Mouse (Mus musculus) urinary bladder, postnatal 4 days (tissue): ENCODE results near the gene Cd320.
"Not testable (repeated sequence)": the region's sequence is repeated elsewhere in the genome, so short reads cannot be mapped to it uniquely, and the experiment has no call there.

Experiments
- DNase-seq, 2 experiments: peaks; one replicate each; pipeline ENCODE4 v3.0.0; 2021 to 2022; ENCODE audit warnings: low spot score in 2 of 2

The Cd320 gene

DNA sequence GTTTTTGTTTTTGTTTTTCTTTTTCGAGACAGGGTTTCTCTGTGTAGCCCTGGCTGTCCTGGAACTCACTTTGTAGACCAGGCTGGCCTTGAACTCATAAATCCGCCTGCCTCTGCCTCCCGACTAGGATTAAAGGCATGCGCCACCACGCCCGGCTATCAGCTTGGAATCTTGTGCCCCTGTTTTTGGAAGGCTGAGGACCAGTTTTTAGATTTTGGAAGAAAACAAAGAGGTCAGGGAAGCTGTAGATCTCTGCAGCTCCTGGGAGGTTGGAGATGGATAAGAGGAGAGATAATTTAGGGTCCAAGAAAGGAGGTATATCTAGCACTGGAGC, 17.9 kb upstream of the Cd320 start:
- not testable (repeated sequence) for DNase-seq

DNA sequence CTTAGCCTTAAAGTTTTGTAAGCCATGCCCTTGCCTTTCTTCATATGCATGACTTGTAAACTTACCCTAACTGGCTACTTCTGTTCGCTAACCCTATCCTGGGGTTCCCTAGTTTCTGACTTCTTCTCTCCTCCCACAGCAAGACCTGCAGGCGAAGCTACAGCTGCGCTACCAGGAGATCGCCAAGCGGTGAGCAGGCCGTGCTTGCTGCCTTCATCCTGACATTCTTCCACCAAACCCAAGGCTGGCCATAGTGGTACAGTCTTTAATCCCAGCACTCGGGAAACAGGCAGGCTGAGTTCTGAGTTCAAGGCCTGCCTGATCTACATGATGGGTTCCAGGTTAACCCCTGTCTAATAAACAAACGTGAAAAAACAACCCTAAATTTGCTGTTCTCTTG, 17.4 kb upstream of the Cd320 start:
- no peak for DNase-seq

- peak; percentile 51 to 74 for DNase-seq
These were observed 16.0 kb upstream of the Cd320 start for GRCm38 (mm10) chr17:33826850-33827249.

- DNase-seq, result no peak
These were observed 14.0 kb upstream of the Cd320 start for GRCm38 (mm10) chr17:33828892-33829291.

DNA sequence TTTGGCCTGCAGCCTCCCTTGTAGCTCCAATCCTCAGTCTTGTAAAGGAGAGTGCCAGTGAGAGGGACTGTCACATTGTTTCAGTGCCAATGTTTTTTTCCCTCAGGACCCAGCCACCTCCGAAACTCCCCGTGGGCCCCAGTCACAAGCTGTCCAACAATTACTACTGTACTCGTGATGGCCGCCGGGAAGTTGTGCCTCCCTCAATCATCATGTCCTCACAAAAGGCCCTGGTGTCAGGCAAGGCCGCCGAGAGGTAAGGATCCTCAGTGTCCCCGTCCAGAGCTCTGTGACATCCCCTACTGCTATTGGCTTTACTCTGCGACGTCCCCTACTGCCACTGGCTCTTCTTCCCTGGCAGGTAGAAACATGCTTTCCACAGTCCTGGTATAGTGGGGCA, 13.3 kb upstream of the Cd320 start:
- DNase-seq, result no peak

DNA sequence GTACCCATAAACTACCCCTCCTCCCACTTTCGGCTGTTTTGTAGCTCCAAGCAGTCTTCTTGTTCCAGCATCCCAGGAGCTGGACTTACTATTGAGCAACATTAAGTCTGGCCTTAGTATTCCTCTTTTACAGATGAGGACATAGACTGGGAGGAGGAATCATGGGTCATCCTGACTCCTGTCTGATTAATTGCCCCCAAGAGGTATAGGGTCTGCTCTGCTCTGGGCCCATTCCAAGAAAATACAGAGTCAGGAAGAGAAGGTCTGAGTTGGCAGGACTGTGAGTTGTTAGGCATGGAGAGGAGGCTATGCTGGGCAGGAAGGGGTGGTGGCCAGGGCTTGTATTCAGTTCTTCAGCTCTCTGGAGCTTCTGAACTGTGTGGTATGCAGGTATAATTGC, 1.3 kb downstream of the Cd320 start:
- no peak for DNase-seq

- DNase-seq, result no peak
These were observed 5.2 kb downstream of the Cd320 start for GRCm38 (mm10) chr17:33848139-33848538.

DNA sequence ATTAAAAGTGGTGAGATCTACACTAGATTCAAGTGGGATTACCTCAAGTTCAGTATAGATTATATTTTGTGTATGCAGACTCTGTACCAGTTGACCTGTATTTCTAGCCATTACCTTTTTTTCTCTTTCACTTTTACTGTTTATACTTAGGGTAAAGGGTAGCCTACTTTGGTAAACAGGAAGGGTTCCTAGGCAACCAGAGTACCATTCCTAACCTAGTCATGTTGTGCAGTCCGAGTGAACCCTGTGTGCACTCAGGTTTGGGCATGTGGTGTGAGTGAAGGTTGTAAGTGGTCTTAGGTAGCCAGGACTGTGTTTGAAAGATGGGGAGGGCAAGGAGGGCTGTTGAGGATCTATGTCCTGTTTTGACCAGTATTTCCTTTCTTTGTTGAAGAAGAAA, 8.4 kb downstream of the Cd320 start:
- no peak for DNase-seq

DNA sequence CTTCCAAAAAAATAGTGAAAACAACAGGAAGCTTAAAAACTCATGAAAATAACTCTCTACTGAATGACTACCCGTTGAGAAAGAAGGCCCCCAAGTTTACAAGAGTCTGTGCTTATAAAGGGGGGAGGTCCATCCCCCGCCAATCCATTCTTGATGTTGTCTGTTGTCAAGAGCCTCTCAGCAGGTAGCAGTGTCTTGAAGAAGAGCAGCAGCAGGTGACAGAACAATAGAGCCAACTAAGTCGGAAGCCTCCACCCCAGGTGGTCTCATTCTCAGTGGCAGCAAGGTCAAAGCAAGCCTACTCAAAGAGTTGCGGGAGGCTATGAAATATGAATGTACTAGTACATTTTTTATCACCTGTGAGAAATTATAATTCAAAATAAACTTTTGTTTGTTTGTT, 14.9 kb downstream of the Cd320 start:
- no peak for DNase-seq

DNA sequence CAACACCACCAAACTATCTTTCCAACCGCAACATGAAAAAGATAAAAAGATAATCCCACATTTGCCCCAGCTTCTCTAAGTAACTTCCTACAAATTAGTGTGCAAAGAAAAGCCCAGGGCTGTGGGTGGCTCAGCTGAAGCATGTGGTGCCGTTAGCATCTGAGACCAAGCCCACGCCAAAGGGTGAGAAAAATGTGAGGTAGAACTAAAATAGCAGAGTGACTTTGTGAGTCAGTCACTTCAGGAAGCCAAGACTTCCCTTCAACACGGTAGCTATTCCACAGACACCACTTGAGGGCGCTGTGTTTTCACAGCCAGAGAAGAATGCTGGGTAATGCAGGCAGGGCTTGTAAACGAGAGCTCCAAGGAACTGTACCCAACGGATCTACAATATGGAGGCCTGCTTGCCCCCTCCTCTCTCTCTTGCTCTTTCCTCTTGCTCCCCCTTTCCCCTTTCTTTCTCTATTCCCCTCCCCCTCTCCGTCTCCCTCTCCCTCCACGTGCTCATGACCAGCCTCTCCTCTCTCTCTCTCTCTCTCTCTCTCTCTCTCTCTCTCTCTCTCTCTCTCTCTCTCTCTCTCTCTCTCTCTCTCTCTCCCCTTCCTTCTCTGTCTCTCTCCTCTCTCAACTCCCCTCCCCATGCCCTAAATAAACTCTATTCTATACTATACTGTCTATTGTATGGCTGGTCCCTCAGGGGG, 22.6 kb downstream of the Cd320 start:
- DNase-seq, result no peak

GRCm38 (mm10) chr17:33873537-33873936, 30.6 kb downstream of the Cd320 start, which contains the start of gene Gm7029:
Gm7029 (plus strand) TSS chr17:33873837.
- not testable (repeated sequence) for DNase-seq

DNA sequence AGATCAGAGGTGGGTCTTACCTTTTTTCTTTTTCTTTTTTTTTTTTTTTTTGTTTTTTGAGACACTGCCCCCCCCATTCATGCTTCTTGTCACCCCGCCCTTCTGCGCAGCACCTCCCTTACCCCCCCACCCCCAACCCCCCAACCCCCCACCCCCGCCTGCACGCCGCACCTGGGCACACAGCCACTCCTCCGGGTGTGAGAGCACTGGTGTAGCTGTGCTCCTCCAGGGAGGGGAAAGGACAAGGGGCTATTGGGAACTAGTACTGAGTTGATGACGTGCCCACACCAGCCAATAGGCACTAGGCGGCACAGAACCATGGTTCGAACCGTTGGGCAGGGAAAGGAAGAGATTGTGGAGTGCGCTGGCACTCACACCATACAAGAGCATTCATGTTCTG, 31.5 kb downstream of the Cd320 start:
- DNase-seq, result no peak

GRCm38 (mm10) chr17:33875797-33876196, 32.9 kb downstream of the Cd320 start:
- not testable (repeated sequence) for DNase-seq

- DNase-seq, result not testable (repeated sequence)
These were observed 41.4 kb downstream of the Cd320 start for GRCm38 (mm10) chr17:33884320-33884719.

- not testable (repeated sequence) for DNase-seq
These were observed 44.9 kb downstream of the Cd320 start for GRCm38 (mm10) chr17:33887802-33888201.

DNA sequence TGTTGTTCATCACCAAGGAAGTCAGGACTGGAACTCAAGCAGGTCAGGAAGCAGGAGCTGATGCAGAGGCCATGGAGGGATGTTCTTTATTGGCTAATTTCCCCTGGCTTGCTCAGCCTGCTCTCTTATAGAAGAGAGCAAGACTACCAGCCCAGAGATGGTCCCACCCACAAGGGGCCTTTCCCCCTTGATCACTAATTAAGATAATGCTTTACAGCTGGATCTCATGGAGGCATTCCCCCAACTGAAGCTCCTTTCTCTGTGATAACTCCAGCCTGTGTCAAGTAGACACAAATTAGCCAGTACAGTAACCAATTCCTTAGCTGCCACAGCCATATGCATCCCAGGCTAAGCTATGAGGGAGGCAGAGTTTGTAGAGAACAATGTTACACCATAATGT, 45.3 kb downstream of the Cd320 start:
- DNase-seq, result not testable (repeated sequence)

- DNase-seq, result not testable (repeated sequence)
These were observed 47.1 kb downstream of the Cd320 start for GRCm38 (mm10) chr17:33889941-33890532.

GRCm38 (mm10) chr17:33890533-33891059, 47.7 kb downstream of the Cd320 start, which contains the start of gene Kifc1:
Kifc1 (minus strand) TSS chr17:33890661.
- DNase-seq, result peak; percentile 99 to 100

- DNase-seq, result no peak
These were observed 48.5 kb downstream of the Cd320 start for GRCm38 (mm10) chr17:33891357-33891756.

DNA sequence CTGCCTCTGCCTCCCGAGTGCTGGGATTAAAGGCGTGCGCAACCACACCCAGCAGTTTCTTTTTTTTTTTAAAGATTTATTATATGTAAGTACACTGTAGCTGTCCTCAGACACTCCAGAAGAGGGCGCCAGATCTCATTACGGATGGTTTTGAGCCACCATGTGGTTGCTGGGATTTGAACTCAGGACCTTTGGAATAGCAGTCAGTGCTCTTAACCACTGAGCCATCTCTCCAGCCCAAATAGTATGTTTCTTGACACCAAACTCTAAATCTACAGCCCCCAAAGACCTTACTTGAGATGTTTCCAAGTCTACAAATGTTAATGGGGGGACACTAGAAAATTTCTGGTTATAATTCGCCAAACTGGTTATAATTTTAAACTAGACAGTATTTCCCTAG, 49.0 kb downstream of the Cd320 start:
- DNase-seq, result not testable (repeated sequence)

GRCm38 (mm10) chr17:33892429-33892828, 49.5 kb downstream of the Cd320 start:
- no peak for DNase-seq

GRCm38 (mm10) chr17:33893011-33893410, 50.1 kb downstream of the Cd320 start:
- not testable (repeated sequence) for DNase-seq

DNA sequence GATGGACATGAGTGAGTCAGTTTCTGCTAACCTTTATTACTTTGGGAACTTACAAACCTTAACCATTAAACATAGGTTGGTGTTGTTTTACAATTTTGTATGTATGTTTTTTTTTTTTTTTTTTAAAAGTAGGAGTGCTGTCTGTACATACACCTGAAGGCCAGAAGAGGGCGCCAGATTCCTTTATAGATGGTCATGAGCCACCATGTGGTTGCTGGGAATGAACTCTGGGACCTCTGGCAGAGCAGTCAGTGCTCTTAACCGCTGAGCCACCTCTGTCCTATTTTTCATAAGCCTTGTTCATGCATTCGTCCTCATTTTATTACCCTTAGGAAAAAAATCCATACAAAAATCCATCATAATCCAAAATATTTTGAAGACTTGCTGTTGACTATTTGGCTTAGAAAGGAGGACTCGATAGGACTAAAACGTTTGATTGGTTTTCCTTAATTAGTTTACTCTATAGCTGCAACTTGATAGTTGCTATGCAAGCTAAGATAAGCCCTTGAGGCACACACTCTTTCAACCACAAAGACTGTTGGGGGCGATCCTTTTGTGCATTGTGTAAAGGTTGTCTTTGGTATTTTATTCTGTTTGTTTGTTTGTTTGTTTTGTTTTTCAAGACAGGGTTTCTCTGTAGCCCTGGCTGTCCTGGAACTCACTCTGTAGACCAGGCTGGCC, 54.4 kb downstream of the Cd320 start:
- no peak for DNase-seq
